Mouse (Mus musculus): ENCODE data around the gene 2810021J22Rik.

The 2810021J22Rik gene

GRCm38 (mm10) chr11:58916879-58917744, 50.1 kb downstream of the 2810021J22Rik start:
- DNase-seq (ENCODE audit: low spot score): no peak

DNA sequence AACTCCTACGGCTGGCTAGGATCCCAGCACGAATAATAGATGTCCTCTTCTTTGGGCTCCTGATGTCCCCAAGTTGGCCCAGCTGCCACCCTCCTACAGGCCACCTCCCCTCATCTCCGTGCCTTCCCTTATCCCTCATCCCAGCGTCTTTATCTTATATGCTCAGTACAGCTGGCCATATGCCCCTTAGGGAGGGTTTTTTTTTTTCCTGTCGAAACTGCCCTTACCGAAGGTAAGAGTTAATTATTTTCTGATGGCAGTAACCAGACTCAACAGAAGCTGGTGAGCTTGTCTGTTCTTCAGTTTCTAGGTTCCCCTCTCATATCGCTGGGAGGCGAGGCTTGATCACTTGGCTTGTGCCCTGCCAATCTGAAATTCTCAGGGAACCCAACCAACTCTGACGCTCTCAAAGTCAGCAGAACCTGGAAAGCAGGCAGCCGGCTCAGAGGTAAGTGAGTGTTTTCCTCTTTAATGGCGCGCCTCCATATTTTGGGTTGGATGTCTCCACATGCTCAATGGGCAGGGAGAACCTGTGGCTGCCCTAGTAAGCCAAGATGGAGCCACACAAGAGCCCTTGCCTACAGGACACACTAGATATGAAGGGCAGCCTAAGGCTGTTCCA, 50.8 kb downstream of the 2810021J22Rik start, which contains the start of gene Btnl10:
TSS of gene Btnl10 (plus strand) at position 164 of the 622 bp plus-strand sequence.
- no peak for DNase-seq (ENCODE audit: low spot score)

DNA sequence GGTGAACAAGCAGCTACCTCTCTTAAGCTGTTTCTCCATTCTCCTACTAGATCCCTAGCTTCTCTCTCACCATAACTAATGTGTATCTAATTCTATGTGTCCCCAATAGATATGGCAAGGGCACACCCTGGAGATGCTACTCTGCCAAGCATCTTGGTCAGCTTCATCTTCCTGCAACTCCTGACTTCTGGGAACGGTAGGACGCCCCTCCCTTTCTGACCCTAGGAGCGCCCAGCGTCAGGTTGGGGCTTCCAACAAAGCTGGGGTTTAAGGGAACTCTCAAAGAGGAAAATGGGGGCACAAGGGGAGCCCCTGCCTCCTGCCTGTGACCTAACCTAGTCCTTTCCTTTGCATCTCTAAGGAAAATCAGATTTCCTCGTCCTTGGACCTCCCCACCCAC, 51.7 kb downstream of the 2810021J22Rik start:
- DNase-seq (ENCODE audit: low spot score): no peak

GRCm38 (mm10) chr11:58922420-58922819, 55.4 kb downstream of the 2810021J22Rik start:
- no peak for DNase-seq (ENCODE audit: low spot score)

DNA sequence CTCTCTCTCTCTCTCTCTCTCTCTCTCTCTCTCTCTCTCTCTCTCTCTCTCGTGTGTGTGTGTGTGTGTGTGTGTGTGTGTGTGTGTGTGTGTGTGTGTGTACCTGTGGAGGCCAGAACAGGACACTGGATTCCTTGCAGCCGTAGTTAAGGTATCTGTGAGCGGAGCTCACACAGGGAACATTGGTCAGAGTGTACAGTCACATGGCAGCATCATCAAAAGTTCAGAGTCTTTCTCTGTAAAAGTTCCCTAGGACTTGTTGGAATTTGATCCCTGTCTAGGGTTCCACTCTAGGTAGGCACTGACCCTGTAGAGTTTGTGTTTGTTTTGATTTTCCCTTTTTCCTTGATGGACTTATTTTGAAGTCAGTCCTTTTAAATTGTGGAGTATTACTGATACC, 59.6 kb downstream of the 2810021J22Rik start:
- DNase-seq (ENCODE audit: low spot score): no peak

GRCm38 (mm10) chr11:58927053-58927452, 60.0 kb downstream of the 2810021J22Rik start:
- no peak for DNase-seq (ENCODE audit: low spot score)

- peak; percentile 50 for DNase-seq (ENCODE audit: low spot score)
Measured at GRCm38 (mm10) chr11:58927790-58928651, 61.0 kb downstream of the 2810021J22Rik start.

DNA sequence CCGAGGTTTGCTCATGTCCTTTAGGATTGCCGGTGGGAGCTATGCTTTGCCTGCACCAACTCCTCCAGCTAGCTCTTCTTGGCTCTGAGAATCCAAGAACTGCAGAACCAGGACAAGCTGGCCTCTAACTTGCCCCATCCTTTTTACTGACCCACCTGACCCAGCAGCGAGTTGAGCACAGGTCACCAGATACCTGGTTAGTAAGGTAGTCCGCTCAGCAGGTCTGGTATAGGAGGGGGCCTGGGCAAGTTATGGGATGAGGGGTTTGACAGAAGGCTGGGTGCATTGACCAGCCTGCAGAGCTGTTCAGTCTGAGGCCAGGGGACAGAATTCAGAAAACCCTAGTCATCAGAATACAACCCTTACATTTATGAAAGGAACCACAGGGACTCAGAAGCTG, 62.0 kb downstream of the 2810021J22Rik start:
- no peak for DNase-seq (ENCODE audit: low spot score)

DNA sequence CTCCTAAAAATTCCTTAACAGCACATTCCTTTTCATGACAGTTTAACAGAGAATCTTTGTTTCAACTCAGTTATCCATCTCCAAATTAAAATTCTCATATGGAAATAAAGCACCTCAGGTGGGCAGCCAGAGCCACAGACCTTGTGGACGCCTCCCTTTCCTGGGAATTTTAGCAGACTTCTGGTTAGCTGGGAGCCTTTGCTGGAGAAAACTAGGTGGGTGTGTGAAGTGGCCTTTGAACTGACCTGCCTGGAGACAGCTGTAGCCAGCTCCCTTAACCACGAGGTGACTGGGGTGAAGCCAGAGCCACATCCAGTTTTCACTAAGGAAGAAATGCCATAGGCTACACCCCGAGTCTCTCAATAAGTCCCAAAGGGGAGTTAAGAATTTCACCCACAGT, 62.6 kb downstream of the 2810021J22Rik start:
- no peak for DNase-seq (ENCODE audit: low spot score)

DNA sequence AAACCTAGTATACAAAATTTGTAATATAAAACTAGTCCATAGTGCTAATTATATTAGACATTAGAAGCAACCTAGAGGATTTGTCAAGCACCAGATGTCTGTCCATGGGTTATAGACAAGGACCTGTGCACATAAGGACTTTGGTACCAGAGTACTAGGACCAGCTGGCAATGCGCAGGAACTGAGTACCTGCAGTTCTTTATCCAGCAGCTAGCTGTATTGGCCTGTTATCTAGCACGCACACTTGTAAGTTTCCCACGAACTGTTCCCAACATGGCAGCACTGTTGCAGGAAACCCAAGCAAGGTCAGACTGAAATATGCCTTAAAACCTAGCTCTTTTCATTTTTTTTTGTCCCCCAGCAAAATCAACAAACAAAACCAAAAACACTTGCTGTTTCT, 63.2 kb downstream of the 2810021J22Rik start:
- no peak for DNase-seq (ENCODE audit: low spot score)

DNA sequence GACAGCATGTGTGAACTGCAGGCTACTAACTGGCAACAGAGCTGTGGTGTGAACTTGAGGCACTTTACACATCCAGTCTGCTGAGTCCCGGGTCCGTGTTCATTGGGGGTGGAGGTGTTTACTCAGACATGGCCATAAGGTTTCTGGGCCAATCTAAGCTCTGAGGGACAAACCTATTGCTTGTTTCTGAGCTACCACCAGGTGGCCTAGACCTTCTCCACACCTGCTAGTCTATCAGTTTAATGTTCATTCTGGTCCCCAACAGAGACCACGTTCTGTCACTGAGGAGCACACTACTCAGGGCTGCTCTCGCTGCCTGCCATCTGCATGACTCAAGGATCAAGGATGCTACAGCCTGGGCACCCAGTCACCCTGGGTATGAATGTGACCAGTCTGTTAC, 64.6 kb downstream of the 2810021J22Rik start:
- DNase-seq (ENCODE audit: low spot score): no peak

All from ovary, postnatal 36 days (tissue).